Mouse (Mus musculus) liver, embryonic 14.5 days (tissue): Measurements from ENCODE around the gene Plxnd1. TPM values are rescaled to one million over a fixed set of nuclear protein-coding genes. Genes with fewer than 3 reads are reported as not detected.

Experiments used
- ATAC-seq: fragments of 200-750 bp; cut with Nextera tagmentation; 2 replicates; pipeline ENCODE4 v1.8.0; 2017; ENCODE audit warnings: moderate number of reproducible peaks, mild to moderate bottlenecking, moderate library complexity; ENCODE audit not compliant: insufficient read depth
- DNase-seq, 3 experiments: peaks; one replicate each; pipeline ENCODE4 v3.0.0-alpha.2; 2012 to 2013; ENCODE audit warnings: low read depth in 3 of 3, low spot score in 3 of 3
- H3K27ac ChIP-seq: fragments of 300-500 bp; sonication (generic); 2 replicates; pipeline ENCODE4 v1.5.1; 2014; ENCODE audit warnings: moderate library complexity, mild to moderate bottlenecking, control low read depth, inconsistent platforms
- H3K27me3 ChIP-seq: fragments of 300-500 bp; sonication (generic); 2 replicates; pipeline ENCODE4 v1.6.1; 2014; ENCODE audit warnings: mild to moderate bottlenecking, low read length, moderate library complexity; ENCODE audit not compliant: control insufficient read depth, insufficient read depth
- H3K36me3 ChIP-seq: fragments of 300-500 bp; sonication (generic); replicated peaks from 2 replicates; pipeline ENCODE4 v1.6.1; 2014; ENCODE audit warnings: low read depth; ENCODE audit not compliant: control insufficient read depth, insufficient read depth
- H3K4me1 ChIP-seq, 2 experiments: fragments of 200-500 bp in 1 of 2; fragments of 300-500 bp in 1 of 2; sonication (generic) in 1 of 2; replicated peaks; 2 replicates each; pipeline ENCODE4 v1.6.1; 2012 to 2014; ENCODE audit warnings: antibody characterized with exemption in 1 of 2, inconsistent platforms in 1 of 2, low read length in 1 of 2; ENCODE audit not compliant: control insufficient read depth in 2 of 2, insufficient read depth in 2 of 2
- H3K4me2 ChIP-seq: fragments of 300-500 bp; sonication (generic); 2 replicates; pipeline ENCODE4 v1.6.1; 2014; ENCODE audit warnings: low read depth, mild to moderate bottlenecking, control low read depth, moderate library complexity
- H3K4me3 ChIP-seq, 2 experiments: fragments of 200-500 bp in 1 of 2; fragments of 300-500 bp in 1 of 2; sonication (generic) in 1 of 2; 2 replicates each; pipeline ENCODE4 v1.5.1; 2012 to 2014; ENCODE audit warnings: low read depth in 2 of 2, low read length in 2 of 2, mild to moderate bottlenecking in 2 of 2, control low read depth in 1 of 2, inconsistent platforms in 1 of 2, moderate library complexity in 1 of 2; ENCODE audit not compliant: insufficient read depth in 1 of 2
- H3K9ac ChIP-seq: fragments of 300-500 bp; sonication (generic); replicated peaks from 2 replicates; pipeline ENCODE4 v1.6.1; 2014; ENCODE audit warnings: mild to moderate bottlenecking, control low read depth, moderate library complexity
- H3K9me3 ChIP-seq: fragments of 300-500 bp; sonication (generic); 2 replicates; pipeline ENCODE4 v1.6.1; 2016; ENCODE audit warnings: low read length, mixed read lengths; ENCODE audit not compliant: control insufficient read depth
- CTCF ChIP-seq: IDR thresholded peaks from 2 replicates; pipeline ENCODE4 v1.5.1; 2016; ENCODE audit warnings: antibody characterized with exemption, low read depth, control low read depth
- EP300 ChIP-seq: IDR thresholded peaks from 2 replicates; pipeline ENCODE4 v1.6.1; 2016; ENCODE audit warnings: antibody characterized with exemption, low read depth
- WGBS: fragments of 180-500 bp; shearing (Covaris S2); extraction: QIAGEN DNeasy Blood & Tissue Kit; methylation state at CpG from one replicate; pipeline ENCODE4 v1.1.7; 2014; ENCODE audit not compliant: insufficient replicate concordance; 5-methylcytosine and 5-hydroxymethylcytosine counted together
- polyA plus RNA-seq, 2 experiments: library from polyadenylated mRNA; depleted of rRNA in 1 of 2; stranded (reverse) in 1 of 2; unstranded in 1 of 2; fragments of >200 nt; fragmentation: Nextera tagmentation in 1 of 2; extraction: Ambion mirVana in 1 of 2; gene quantifications; 2 replicates each; pipeline versions ENCODE4 v1.2.1 to v1.2.3; 2012 to 2014

Gene Plxnd1
- polyA plus RNA-seq, 2 experiments, result 6.4 to 13.0 TPM

- H3K9ac ChIP-seq, result no peak overlapping the region
- no peak for ATAC-seq
- no peaks in the 10 kb centered on the region for H3K4me1 ChIP-seq
- no peak overlapping the region for H3K4me3 ChIP-seq
- no peaks in the 10 kb centered on the region for H3K36me3 ChIP-seq
- 70% methylated on average over 4 of the region's 4 CpGs for WGBS
- no peaks in the 10 kb centered on the region for H3K9me3 ChIP-seq
- H3K27me3 ChIP-seq, result peaks cover 31% of the 10 kb centered on the region
- H3K27ac ChIP-seq, result no peak overlapping the region
- DNase-seq, result no peak
- no peak overlapping the region for H3K4me2 ChIP-seq
- TF ChIP-seq EP300, result no peak
- no peak for TF ChIP-seq CTCF
Observed at GRCm38 (mm10) chr6:115989607-115990006, 5.2 kb downstream of the Plxnd1 start.

GRCm38 (mm10) chr6:115989032-115989431, 5.8 kb downstream of the Plxnd1 start:
- Histone ChIP-seq H3K9ac (no peak overlapping the region), H3K27me3 (peaks cover 25% of the 10 kb centered on the region), H3K4me2 (no peak overlapping the region), H3K36me3 (no peaks in the 10 kb centered on the region), H3K27ac (no peak overlapping the region), H3K4me1 (no peaks in the 10 kb centered on the region), H3K9me3 (no peaks in the 10 kb centered on the region), H3K4me3 (no peak overlapping the region)
- 66% methylated on average over 5 of the region's 5 CpGs for WGBS
- no peak for TF ChIP-seq EP300
- no peak for TF ChIP-seq CTCF
- DNase-seq (no peak), ATAC-seq (no peak)

DNA sequence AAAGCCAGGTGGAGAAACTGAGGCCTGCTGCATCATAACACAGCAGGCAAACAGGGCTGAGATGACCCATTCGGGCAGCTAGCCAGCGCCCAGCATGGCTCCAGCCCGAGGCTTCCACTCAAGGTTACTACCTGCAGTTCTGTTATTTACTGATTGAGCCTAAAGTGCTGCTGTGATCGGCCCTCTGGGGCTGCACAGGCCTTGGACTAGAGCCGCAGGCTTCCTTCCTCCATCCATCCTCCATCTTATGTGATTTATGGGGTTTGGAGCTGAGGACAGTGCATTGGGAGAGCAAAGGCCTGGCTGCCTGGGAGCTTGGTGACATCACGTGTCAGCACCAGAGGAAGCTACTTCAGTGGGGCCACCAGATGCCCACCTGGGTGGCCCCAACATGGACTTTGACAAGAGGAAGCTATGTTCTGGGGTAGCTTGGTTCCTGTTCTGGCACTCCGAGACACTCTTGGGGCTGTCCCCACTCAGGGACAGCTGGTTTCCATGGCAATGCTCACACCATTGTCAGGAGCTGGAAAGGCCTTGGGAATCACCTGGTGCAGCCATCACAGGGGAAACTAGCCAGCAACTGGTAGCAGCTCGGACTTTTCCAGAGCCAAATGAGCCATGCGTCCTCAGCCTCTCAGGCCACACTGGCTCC, 7.6 kb downstream of the Plxnd1 start:
- DNase-seq, result no peak
- Histone ChIP-seq H3K9ac (no peak overlapping the region), H3K4me1 (no peaks in the 10 kb centered on the region), H3K36me3 (no peaks in the 10 kb centered on the region), H3K9me3 (no peaks in the 10 kb centered on the region), H3K27me3 (peaks cover 7% of the 10 kb centered on the region), H3K4me3 (no peak overlapping the region), H3K27ac (no peak overlapping the region), H3K4me2 (no peak overlapping the region)
- no peak for ATAC-seq
- TF ChIP-seq EP300, result no peak
- 43% methylated on average over 9 of the region's 9 CpGs for WGBS

DNA sequence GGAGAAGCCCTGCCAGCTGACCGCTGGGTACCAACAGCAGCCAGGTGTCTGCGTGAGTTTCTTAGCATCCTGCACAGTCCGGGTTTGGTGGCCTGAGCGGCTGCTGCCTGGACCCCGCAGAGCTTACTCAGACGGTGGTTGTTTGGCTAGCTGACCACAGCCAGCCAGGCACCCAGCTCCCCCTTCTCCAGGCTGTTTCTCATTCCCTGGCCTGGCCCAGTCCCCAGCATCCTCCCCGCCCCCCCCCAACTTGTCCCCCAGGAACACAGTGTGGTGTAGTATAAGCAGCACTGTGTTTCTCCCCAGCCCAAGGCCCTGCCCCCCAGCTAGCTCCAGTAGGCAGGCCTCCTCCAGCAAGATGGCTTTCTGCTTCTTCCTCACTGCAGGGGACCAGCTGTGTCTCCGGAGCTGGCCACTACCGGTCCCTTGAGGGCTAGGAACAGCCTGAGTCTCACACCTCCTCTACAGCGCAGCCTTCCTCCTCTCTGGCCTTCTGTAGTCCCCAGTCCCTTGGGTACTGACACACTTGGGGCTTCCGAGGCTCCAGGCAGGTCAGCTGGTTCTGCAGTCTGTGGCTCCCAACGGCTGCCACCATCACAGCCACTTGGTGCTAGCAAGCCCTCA, 8.2 kb downstream of the Plxnd1 start:
- ATAC-seq (no peak), DNase-seq (no peak)
- Histone ChIP-seq H3K27ac (no peak overlapping the region), H3K9me3 (no peaks in the 10 kb centered on the region), H3K4me1 (no peaks in the 10 kb centered on the region), H3K4me3 (no peak overlapping the region), H3K27me3 (peaks cover under 1% of the 10 kb centered on the region; the same call in 1 of the 2 replicates), H3K36me3 (no peaks in the 10 kb centered on the region), H3K4me2 (no peak overlapping the region), H3K9ac (no peak overlapping the region)
- no peak for TF ChIP-seq EP300
- no peak for TF ChIP-seq CTCF
- 65% methylated on average over 12 of the region's 12 CpGs for WGBS

GRCm38 (mm10) chr6:115985622-115986021, 9.2 kb downstream of the Plxnd1 start:
- TF ChIP-seq CTCF (no peak), EP300 (no peak)
- Histone ChIP-seq H3K4me3 (no peak overlapping the region), H3K4me1 (no peaks in the 10 kb centered on the region), H3K4me2 (no peak overlapping the region), H3K27ac (no peak overlapping the region), H3K36me3 (no peaks in the 10 kb centered on the region), H3K9me3 (no peaks in the 10 kb centered on the region), H3K9ac (no peak overlapping the region), H3K27me3 (no peaks in the 10 kb centered on the region)
- ATAC-seq, result no peak
- no peak for DNase-seq
- WGBS, result 67% methylated on average over 9 of the region's 9 CpGs
